Mouse (Mus musculus): ENCODE measurements around the gene Gm12185.
"Not testable (repeated sequence)": the region's sequence is repeated elsewhere in the genome, so short reads cannot be mapped to it uniquely, and the experiment has no call there.

Gene Gm12185

GRCm38 (mm10) chr11:48913611-48914010 is 78.4 kb downstream of the Gm12185 start:
- no peak for DNase-seq (ENCODE audit: low read depth)

- DNase-seq (ENCODE audit: low read depth), result no peak
Measured at GRCm38 (mm10) chr11:48908459-48908858, 83.6 kb downstream of the Gm12185 start.

- no peak for DNase-seq (ENCODE audit: low read depth)
Measured at GRCm38 (mm10) chr11:48902021-48902420, 90.0 kb downstream of the Gm12185 start, which contains the start of gene Gm5431. Gm5431 (minus strand) TSS chr11:48902214.

- not testable (repeated sequence) for DNase-seq (ENCODE audit: low read depth)
Measured at GRCm38 (mm10) chr11:48901567-48901930, 90.5 kb downstream of the Gm12185 start.

- DNase-seq (ENCODE audit: low read depth), result not testable (repeated sequence)
Measured at GRCm38 (mm10) chr11:48900654-48901566, 91.1 kb downstream of the Gm12185 start.

GRCm38 (mm10) chr11:48898812-48899431 is 93.1 kb downstream of the Gm12185 start:
- DNase-seq (ENCODE audit: low read depth), result no peak

- no peak for DNase-seq (ENCODE audit: low read depth)
Measured at GRCm38 (mm10) chr11:48876680-48877079, 115.3 kb downstream of the Gm12185 start.

- DNase-seq (ENCODE audit: low read depth), result not testable (repeated sequence)
Measured at GRCm38 (mm10) chr11:48875343-48875837, 116.6 kb downstream of the Gm12185 start.

GRCm38 (mm10) chr11:48874465-48874864 is 117.6 kb downstream of the Gm12185 start:
- DNase-seq (ENCODE audit: low read depth), result peak; percentile 72

GRCm38 (mm10) chr11:48873591-48874290 is 118.3 kb downstream of the Gm12185 start:
- peak; percentile 82 for DNase-seq (ENCODE audit: low read depth)

- DNase-seq (ENCODE audit: low read depth), result peak; percentile 24
Measured at GRCm38 (mm10) chr11:48872695-48873300, 119.2 kb downstream of the Gm12185 start.

- DNase-seq (ENCODE audit: low read depth), result peak; percentile 39
Measured at GRCm38 (mm10) chr11:48871817-48872541, 120.0 kb downstream of the Gm12185 start.

- DNase-seq (ENCODE audit: low read depth), result peak; percentile 64
Measured at GRCm38 (mm10) chr11:48871201-48871772, 120.7 kb downstream of the Gm12185 start, which contains the start of gene Irgm1. Irgm1 (minus strand) TSS chr11:48871683.

- peak; percentile 44 for DNase-seq (ENCODE audit: low read depth)
Measured at GRCm38 (mm10) chr11:48870781-48871180, 121.2 kb downstream of the Gm12185 start.

- DNase-seq (ENCODE audit: low read depth), result peak; percentile 31
Measured at GRCm38 (mm10) chr11:48869380-48870110, 122.5 kb downstream of the Gm12185 start.

GRCm38 (mm10) chr11:48866481-48866880 is 125.5 kb downstream of the Gm12185 start:
- no peak for DNase-seq (ENCODE audit: low read depth)

- DNase-seq (ENCODE audit: low read depth), result no peak
Measured at GRCm38 (mm10) chr11:48863808-48864207, 128.2 kb downstream of the Gm12185 start.

GRCm38 (mm10) chr11:48862784-48863319 is 129.2 kb downstream of the Gm12185 start:
- no peak for DNase-seq (ENCODE audit: low read depth)

- DNase-seq (ENCODE audit: low read depth), result peak; percentile 76
Measured at GRCm38 (mm10) chr11:48859014-48859413, 133.0 kb downstream of the Gm12185 start.

Measured in c-Kit-positive CD71-positive TER-119-negative erythroid progenitor cells, embryonic 14.5 days (primary cell).